Mouse (Mus musculus) lung, postnatal 0 days (tissue): ENCODE results near the gene Tssk2. TPM values are rescaled to one million over a fixed set of nuclear protein-coding genes. Genes with fewer than 3 reads are reported as not detected.

Experiments used
- ATAC-seq: fragments of 200-750 bp; cut with Nextera tagmentation; 2 replicates; pipeline ENCODE4 v1.8.0; 2017; ENCODE audit warnings: moderate library complexity
- DNase-seq: peaks from one replicate; pipeline ENCODE4 v3.0.0-alpha.2; 2016; ENCODE audit warnings: low spot score
- H3K27ac ChIP-seq: fragments of 300-500 bp; sonication (generic); 2 replicates; pipeline ENCODE4 v1.5.1; 2014; ENCODE audit warnings: antibody characterized with exemption, mild to moderate bottlenecking, low read length, mixed read lengths
- H3K27me3 ChIP-seq: fragments of 300-500 bp; sonication (generic); replicated peaks from 2 replicates; pipeline ENCODE4 v1.6.1; 2014; ENCODE audit warnings: low read length, mixed read lengths; ENCODE audit not compliant: insufficient read depth
- H3K36me3 ChIP-seq: fragments of 300-500 bp; sonication (generic); 2 replicates; pipeline ENCODE4 v1.6.1; 2014; ENCODE audit warnings: low read length, mixed read lengths; ENCODE audit not compliant: insufficient read depth
- H3K4me1 ChIP-seq: fragments of 300-500 bp; sonication (generic); 2 replicates; pipeline ENCODE4 v1.6.1; 2014; ENCODE audit warnings: antibody characterized with exemption, low read depth, low read length, mixed read lengths; ENCODE audit not compliant: insufficient read depth
- H3K4me2 ChIP-seq: fragments of 300-500 bp; sonication (generic); replicated peaks from 2 replicates; pipeline ENCODE4 v1.6.1; 2014; ENCODE audit warnings: low read depth, mild to moderate bottlenecking, low read length, moderate library complexity, mixed read lengths
- H3K4me3 ChIP-seq: fragments of 300-500 bp; sonication (generic); 2 replicates; pipeline ENCODE4 v1.5.1; 2014; ENCODE audit warnings: low read depth, low read length
- H3K9ac ChIP-seq: fragments of 300-500 bp; sonication (generic); replicated peaks from 2 replicates; pipeline ENCODE4 v1.6.1; 2014; ENCODE audit warnings: low read depth, mild to moderate bottlenecking
- H3K9me3 ChIP-seq: fragments of 300-500 bp; sonication (generic); 2 replicates; pipeline ENCODE4 v1.6.1; 2016; ENCODE audit warnings: low read length, mixed read lengths
- CTCF ChIP-seq: IDR thresholded peaks from 2 replicates; pipeline ENCODE4 v1.5.1; 2016; ENCODE audit warnings: antibody characterized with exemption, mild to moderate bottlenecking
- EP300 ChIP-seq: IDR thresholded peaks from 2 replicates; pipeline ENCODE4 v1.6.1; 2016; ENCODE audit warnings: antibody characterized with exemption, mild to moderate bottlenecking, control low read depth
- WGBS: fragments of 180-500 bp; shearing (Covaris S2); extraction: QIAGEN DNeasy Blood & Tissue Kit; methylation state at CpG from one replicate; pipeline ENCODE4 v1.1.7; 2014; 5-methylcytosine and 5-hydroxymethylcytosine counted together
- polyA plus RNA-seq: library from polyadenylated mRNA; unstranded; fragments of >200 nt; fragmentation: Nextera tagmentation; extraction: Ambion mirVana; gene quantifications from 2 replicates; pipeline ENCODE4 v1.2.1, GENCODE M21; 2015

The Tssk2 gene
- polyA plus RNA-seq, 1 experiment from 2014 or later: not detected

- no peaks in the 10 kb centered on the region for H3K36me3 ChIP-seq
- TF ChIP-seq EP300 (no peak), CTCF (no peak)
- H3K4me1 ChIP-seq: peaks cover 5% of the 10 kb centered on the region; the same call in 1 of the 2 replicates
- no peak overlapping the region for H3K27ac ChIP-seq
- ATAC-seq (no peak), DNase-seq (no peak)
- WGBS: 84% methylated on average over 4 of the region's 4 CpGs
- no peak overlapping the region for H3K4me3 ChIP-seq
- H3K4me2 ChIP-seq: no peak overlapping the region
- H3K9ac ChIP-seq: no peak overlapping the region
- no peaks in the 10 kb centered on the region for H3K27me3 ChIP-seq
- no peaks in the 10 kb centered on the region for H3K9me3 ChIP-seq
Measured at GRCm38 (mm10) chr16:17879571-17879970, 18.9 kb upstream of the Tssk2 start.

- Histone ChIP-seq H3K27ac (no peak overlapping the region), H3K9ac (no peak overlapping the region), H3K9me3 (no peaks in the 10 kb centered on the region), H3K36me3 (no peaks in the 10 kb centered on the region), H3K4me3 (no peak overlapping the region), H3K27me3 (no peaks in the 10 kb centered on the region), H3K4me1 (no peaks in the 10 kb centered on the region; the same call in 1 of the 2 replicates), H3K4me2 (no peak overlapping the region)
- ATAC-seq: no peak; the same call in 1 of the 2 replicates
- no peak for TF ChIP-seq CTCF
- TF ChIP-seq EP300: no peak
- peak; percentile 20 for DNase-seq
Measured at GRCm38 (mm10) chr16:17882196-17882595, 16.2 kb upstream of the Tssk2 start.

- no peaks in the 10 kb centered on the region; the same call in 1 of the 2 replicates for H3K4me1 ChIP-seq
- WGBS: 59% methylated on average over 6 of the region's 6 CpGs
- ATAC-seq (no peak), DNase-seq (no peak)
- no peak for TF ChIP-seq EP300
- TF ChIP-seq CTCF: no peak
- no peaks in the 10 kb centered on the region for H3K9me3 ChIP-seq
- no peak overlapping the region for H3K27ac ChIP-seq
- H3K9ac ChIP-seq: no peak overlapping the region
- H3K27me3 ChIP-seq: no peaks in the 10 kb centered on the region
- no peaks in the 10 kb centered on the region for H3K36me3 ChIP-seq
- H3K4me3 ChIP-seq: no peak overlapping the region
- no peak overlapping the region for H3K4me2 ChIP-seq
Measured at GRCm38 (mm10) chr16:17884116-17884515, 14.3 kb upstream of the Tssk2 start.

GRCm38 (mm10) chr16:17889689-17890341, 8.6 kb upstream of the Tssk2 start:
- ATAC-seq (no peak), DNase-seq (no peak)
- H3K4me1 ChIP-seq: peaks cover 20% of the 10 kb centered on the region
- H3K27ac ChIP-seq: no peak overlapping the region
- no peaks in the 10 kb centered on the region for H3K27me3 ChIP-seq
- H3K9me3 ChIP-seq: no peaks in the 10 kb centered on the region
- H3K9ac ChIP-seq: 0 out of 2 replicates have a peak overlapping the region, but pooled peaks have one; percentile 92
- WGBS: 72% methylated on average over 6 of the region's 6 CpGs
- no peak for TF ChIP-seq CTCF
- no peak for TF ChIP-seq EP300
- no peaks in the 10 kb centered on the region for H3K36me3 ChIP-seq
- H3K4me3 ChIP-seq: no peak overlapping the region
- peak overlapping the region; percentile 66 for H3K4me2 ChIP-seq

GRCm38 (mm10) chr16:17890342-17890727, 8.1 kb upstream of the Tssk2 start:
- 0 out of 2 replicates have a peak overlapping the region, but pooled peaks have one; percentile 97 for H3K27ac ChIP-seq
- peak overlapping the region; percentile 92 for H3K9ac ChIP-seq
- DNase-seq (no peak), ATAC-seq (no peak)
- peaks cover 20% of the 10 kb centered on the region for H3K4me1 ChIP-seq
- 26% methylated on average over 2 of the region's 2 CpGs for WGBS
- no peaks in the 10 kb centered on the region for H3K9me3 ChIP-seq
- TF ChIP-seq CTCF: no peak
- no peak for TF ChIP-seq EP300
- H3K27me3 ChIP-seq: no peaks in the 10 kb centered on the region
- no peaks in the 10 kb centered on the region for H3K36me3 ChIP-seq
- H3K4me2 ChIP-seq: peak overlapping the region; percentile 66
- peak overlapping the region; percentile 94 for H3K4me3 ChIP-seq

GRCm38 (mm10) chr16:17890917-17891566, 7.4 kb upstream of the Tssk2 start:
- peak overlapping the region; percentile 97 for H3K27ac ChIP-seq
- H3K9me3 ChIP-seq: no peaks in the 10 kb centered on the region
- H3K4me1 ChIP-seq: peaks cover 20% of the 10 kb centered on the region
- peak overlapping the region; percentile 66 for H3K4me2 ChIP-seq
- under 1% methylated on average over 28 of the region's 44 CpGs for WGBS
- H3K4me3 ChIP-seq: peak overlapping the region; percentile 94
- peak overlapping the region; percentile 92 for H3K9ac ChIP-seq
- peak; percentile 79 for DNase-seq
- no peaks in the 10 kb centered on the region for H3K27me3 ChIP-seq
- TF ChIP-seq EP300 (no peak), CTCF (no peak; the same call in 1 of the 2 replicates)
- peak; percentile 63 for ATAC-seq
- H3K36me3 ChIP-seq: no peaks in the 10 kb centered on the region
